Mouse (Mus musculus): ENCODE results near the gene Fam76a.

Gene Fam76a

GRCm38 (mm10) chr4:132884844-132885374, 37.4 kb downstream of the Fam76a start:
- no peak for DNase-seq (ENCODE audit: low spot score in 2 of 2)

DNA sequence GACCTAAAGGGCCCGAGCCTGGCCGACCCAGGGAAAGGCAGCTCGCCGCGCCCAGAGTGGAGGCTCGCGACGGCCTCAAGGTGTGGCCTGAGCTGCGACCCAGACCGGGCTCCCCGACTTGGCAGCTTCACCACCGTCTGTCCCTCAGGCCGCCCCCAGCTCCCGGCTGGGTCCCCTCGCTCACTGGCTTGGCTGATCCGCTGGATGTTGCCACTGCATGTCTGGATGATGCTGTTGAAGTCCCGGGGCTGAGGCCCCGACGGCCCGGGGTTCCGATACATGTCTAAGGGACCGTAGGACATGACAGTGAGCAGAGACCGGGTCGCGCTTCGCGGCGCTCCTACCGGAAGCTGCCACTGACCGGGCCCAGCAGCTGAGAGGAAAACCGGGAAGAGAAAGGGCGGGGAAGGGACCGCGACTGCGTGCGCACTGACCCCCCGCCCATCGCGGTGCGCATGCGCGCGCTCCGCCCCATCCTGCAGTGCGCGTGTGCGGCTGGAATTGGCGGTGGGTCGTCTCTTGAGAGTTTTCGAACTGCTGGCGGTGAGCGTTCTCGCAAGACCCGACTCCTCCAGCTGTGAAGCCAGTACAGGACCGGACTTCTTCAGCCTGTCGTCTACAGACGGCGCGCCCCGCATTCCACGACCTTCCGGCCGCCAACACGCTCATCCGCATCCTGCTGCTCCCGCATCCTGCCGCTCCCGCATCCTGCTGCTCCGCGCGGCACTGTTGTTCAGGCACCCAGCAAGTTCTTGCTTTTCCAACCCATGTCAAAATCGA, 38.1 kb downstream of the Fam76a start, which contains the start of gene Stx12:
Gene Stx12 (minus strand): TSS at position 446 of the 780 bp plus-strand sequence.
- DNase-seq (ENCODE audit: low spot score in 2 of 2), result peak; percentile 75 to 83

DNA sequence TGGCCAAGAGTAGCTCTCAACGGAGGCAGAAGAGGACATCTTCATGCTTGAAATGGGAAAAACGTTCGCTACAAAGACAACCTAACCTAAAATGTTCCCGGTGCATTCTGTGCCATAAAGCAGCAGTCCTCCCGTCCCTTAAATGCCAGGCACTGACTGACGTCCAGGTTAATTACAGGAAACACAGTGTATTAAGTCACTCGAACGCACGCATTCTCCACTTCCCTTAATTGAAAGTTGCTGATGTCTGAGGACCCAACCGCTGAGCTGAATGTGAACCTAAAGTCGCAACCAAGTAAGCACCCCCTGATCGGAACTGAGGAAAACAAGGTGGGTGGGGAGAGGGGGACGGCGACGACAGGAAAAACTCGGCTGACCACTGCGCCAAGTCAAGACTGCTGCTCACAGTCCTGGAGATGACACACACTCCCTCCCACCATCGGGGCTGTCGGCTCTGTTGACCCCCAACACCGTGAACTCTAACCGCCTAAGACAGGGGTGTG, 38.7 kb downstream of the Fam76a start:
- peak in 1 of 2 experiments; percentile 13 for DNase-seq (ENCODE audit: low spot score in 2 of 2)

DNA sequence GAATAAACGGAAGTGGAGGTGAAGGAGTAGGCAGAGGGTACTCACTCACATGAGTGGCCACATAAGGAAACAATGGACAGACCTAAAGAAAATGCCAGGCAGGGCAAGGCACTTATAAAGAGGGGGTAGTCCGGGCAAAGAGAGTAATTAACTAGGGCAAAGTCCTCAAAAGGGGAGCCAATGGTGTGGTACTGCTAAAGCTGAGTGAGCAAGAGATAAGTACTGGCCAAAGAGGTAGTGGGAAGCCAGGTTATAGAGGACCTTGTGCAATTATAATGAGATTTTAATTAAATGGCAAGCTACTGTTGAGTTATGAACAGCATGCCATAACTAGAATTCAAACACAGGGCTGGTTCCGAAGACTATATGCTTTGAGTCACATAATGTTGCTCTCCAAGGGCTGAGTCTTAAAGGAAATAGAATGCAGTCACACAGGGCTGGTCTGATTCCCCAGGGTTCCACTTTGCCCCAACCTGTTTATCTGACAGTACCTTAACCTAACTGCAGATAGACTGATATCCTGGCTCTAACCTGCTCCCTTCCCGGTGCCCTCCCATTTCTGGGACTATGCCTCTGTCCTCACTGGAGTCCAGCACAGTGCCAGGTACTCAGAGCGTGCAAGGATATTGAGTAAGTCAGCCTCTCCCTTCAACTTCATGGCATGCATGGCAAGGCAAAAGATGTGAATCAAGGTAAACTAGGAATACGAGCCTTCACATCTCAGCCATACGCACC, 47.8 kb downstream of the Fam76a start:
- DNase-seq (ENCODE audit: low spot score in 2 of 2), result peak in 1 of 2 experiments; percentile 49

DNA sequence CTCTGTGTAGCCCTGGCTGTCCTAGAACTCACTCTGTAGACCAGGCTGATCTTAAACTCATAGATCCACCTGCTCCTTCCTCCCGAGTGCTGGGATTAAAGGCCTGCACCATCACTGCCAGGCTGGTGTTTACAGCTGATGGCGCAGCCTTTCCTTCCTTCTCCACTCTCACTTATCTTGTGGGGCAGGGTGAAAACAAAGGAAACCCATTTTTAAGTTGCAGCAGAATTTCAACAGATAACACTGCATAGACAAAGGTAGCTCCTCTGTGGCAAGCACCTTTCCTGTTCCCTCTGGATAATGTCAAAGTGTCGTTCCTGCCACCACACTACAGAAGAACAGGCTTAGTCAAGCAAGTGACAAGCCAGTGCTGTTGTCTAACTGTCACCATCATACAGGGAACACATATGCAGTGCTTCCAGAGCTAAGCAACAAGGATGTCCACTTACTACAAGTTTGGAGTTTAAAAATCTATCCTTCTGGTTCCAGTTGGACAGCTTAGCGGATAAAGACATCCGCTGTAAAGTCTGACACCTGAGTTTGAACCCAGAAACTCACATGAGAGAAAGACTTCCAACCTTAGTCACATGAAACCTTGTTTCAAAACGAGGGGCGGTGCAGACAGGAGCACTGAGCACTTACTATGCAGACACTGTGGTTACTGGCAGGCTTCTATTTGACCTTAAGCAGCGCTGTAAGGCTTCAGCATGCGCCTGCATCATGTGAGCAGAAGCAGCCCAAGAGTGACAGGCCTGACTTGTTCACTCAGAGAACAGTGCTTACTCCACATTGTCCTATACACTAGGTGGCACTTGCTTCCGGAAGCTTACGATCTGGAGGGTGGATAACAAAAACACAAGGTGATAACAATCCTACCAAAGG, 48.6 kb downstream of the Fam76a start:
- DNase-seq (ENCODE audit: low spot score in 2 of 2), result no peak

GRCm38 (mm10) chr4:132871116-132871515, 51.2 kb downstream of the Fam76a start:
- DNase-seq (ENCODE audit: low spot score in 2 of 2), result no peak

GRCm38 (mm10) chr4:132864856-132865255, 57.5 kb downstream of the Fam76a start:
- DNase-seq (ENCODE audit: low spot score in 2 of 2), result no peak

DNA sequence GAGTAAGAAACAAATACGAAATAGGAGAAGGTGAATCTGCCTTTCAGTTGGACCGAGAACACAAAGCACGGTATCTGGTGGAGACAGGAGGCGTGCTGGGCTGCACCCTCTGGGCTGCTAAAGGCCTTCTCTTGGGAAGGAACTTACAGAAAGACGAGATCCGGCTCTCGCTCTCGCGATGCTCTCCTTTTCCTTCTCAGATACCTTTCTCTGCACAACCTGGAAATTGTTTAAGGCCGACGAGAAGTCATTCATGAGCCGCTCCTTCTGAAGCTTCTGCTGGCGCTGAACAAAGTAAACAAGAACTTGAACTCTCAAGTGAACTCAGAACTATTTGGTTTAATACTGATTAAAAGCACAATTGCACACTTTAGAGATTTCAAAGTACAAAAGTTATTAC, 59.3 kb downstream of the Fam76a start:
- DNase-seq (ENCODE audit: low spot score in 2 of 2), result no peak

DNA sequence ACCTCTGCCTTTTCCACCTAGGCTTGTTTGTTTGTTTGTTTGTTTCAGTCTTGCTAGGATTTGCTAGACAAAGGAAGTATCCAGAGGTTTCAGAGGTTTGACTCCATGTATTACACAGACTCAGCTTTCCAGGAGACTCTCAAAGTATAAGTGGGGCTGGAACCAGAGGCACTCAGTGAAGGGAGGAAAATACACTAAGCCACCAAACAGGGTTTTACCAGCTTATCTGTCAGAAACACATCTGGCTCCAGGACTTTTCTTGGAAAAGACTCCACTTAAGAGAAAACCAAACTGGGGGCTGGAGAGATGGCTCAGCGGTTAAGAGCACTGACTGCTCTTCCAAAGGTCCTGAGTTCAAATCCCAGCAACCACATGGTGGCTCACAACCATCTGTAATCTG, 61.5 kb downstream of the Fam76a start:
- DNase-seq (ENCODE audit: low spot score in 2 of 2), result no peak

Data from urinary bladder, adult 18-20 months (tissue).